Mouse (Mus musculus) inflammation-experienced regulatory T-cells, adult 6 months (primary cell): ENCODE data around the gene Lrrc34. TPM values are rescaled to one million over a fixed set of nuclear protein-coding genes. Genes with fewer than 3 reads are reported as not detected.

Source experiments
- ATAC-seq: one replicate; pipeline ENCODE4 v1.8.0; 2017
- polyA plus RNA-seq, 3 experiments: library from polyadenylated mRNA; unstranded; fragments of 100-300 nt; shearing (Covaris generic); gene quantifications; one replicate each; pipeline ENCODE4 v1.2.1; 2017

Gene Lrrc34
- under 1 TPM in 2 of 3 experiments, not detected in 1; 0.42 to 0.44 TPM for polyA plus RNA-seq

GRCm38 (mm10) chr3:30647440-30648090 is at the start of gene Lrrc34:
Lrrc34 (minus strand) TSS chr3:30647869.
- ATAC-seq: no peak

- ATAC-seq: no peak
These were observed 48.7 kb upstream of the Lrrc34 start for GRCm38 (mm10) chr3:30696346-30696745.

- no peak for ATAC-seq
These were observed 48.0 kb upstream of the Lrrc34 start for GRCm38 (mm10) chr3:30695661-30696060.

GRCm38 (mm10) chr3:30690976-30691375 is 43.3 kb upstream of the Lrrc34 start:
- ATAC-seq: no peak

- no peak for ATAC-seq
These were observed 39.5 kb upstream of the Lrrc34 start for GRCm38 (mm10) chr3:30687216-30687615.

- ATAC-seq: no peak
These were observed 35.5 kb upstream of the Lrrc34 start for GRCm38 (mm10) chr3:30683190-30683589.

GRCm38 (mm10) chr3:30658486-30658885 is 10.8 kb upstream of the Lrrc34 start:
- ATAC-seq: no peak

GRCm38 (mm10) chr3:30655937-30656336 is 8.3 kb upstream of the Lrrc34 start:
- no peak for ATAC-seq

- ATAC-seq: no peak
These were observed 2.6 kb upstream of the Lrrc34 start for GRCm38 (mm10) chr3:30650062-30650841.

- no peak for ATAC-seq
These were observed 797 bp upstream of the Lrrc34 start for GRCm38 (mm10) chr3:30648466-30648865.

- ATAC-seq: no peak
These were observed 908 bp downstream of the Lrrc34 start for GRCm38 (mm10) chr3:30646761-30647160.

- ATAC-seq: no peak
These were observed 3.5 kb downstream of the Lrrc34 start, which contains the start of gene Lrriq4 for GRCm38 (mm10) chr3:30644207-30644606. Lrriq4 (plus strand) TSS chr3:30644507.

GRCm38 (mm10) chr3:30635629-30636028 is 12.0 kb downstream of the Lrrc34 start:
- no peak for ATAC-seq

GRCm38 (mm10) chr3:30633681-30634080 is 14.0 kb downstream of the Lrrc34 start:
- ATAC-seq: no peak

- no peak for ATAC-seq
These were observed 27.5 kb downstream of the Lrrc34 start for GRCm38 (mm10) chr3:30620132-30620531.

- peak; percentile 79 for ATAC-seq
These were observed 36.7 kb downstream of the Lrrc34 start for GRCm38 (mm10) chr3:30610930-30611329.

GRCm38 (mm10) chr3:30608999-30609398 is 38.7 kb downstream of the Lrrc34 start:
- ATAC-seq: peak; percentile 55

GRCm38 (mm10) chr3:30603256-30603655 is 44.4 kb downstream of the Lrrc34 start:
- ATAC-seq: no peak

GRCm38 (mm10) chr3:30602740-30603098 is 45.0 kb downstream of the Lrrc34 start:
- ATAC-seq: peak; percentile 31

- ATAC-seq: peak; percentile 79
These were observed 45.5 kb downstream of the Lrrc34 start, which contains the start of gene Mynn for GRCm38 (mm10) chr3:30602065-30602739. Mynn (plus strand) TSS chr3:30602065.

GRCm38 (mm10) chr3:30601610-30602064 is 46.0 kb downstream of the Lrrc34 start:
- ATAC-seq: no peak

- ATAC-seq: peak; percentile 45
These were observed 46.5 kb downstream of the Lrrc34 start for GRCm38 (mm10) chr3:30601175-30601574.

GRCm38 (mm10) chr3:30600717-30601116 is 47.0 kb downstream of the Lrrc34 start:
- peak; percentile 1 for ATAC-seq
